Comparison of ENCODE assay signal across 8 mouse cellular contexts in the genomic region with DNA sequence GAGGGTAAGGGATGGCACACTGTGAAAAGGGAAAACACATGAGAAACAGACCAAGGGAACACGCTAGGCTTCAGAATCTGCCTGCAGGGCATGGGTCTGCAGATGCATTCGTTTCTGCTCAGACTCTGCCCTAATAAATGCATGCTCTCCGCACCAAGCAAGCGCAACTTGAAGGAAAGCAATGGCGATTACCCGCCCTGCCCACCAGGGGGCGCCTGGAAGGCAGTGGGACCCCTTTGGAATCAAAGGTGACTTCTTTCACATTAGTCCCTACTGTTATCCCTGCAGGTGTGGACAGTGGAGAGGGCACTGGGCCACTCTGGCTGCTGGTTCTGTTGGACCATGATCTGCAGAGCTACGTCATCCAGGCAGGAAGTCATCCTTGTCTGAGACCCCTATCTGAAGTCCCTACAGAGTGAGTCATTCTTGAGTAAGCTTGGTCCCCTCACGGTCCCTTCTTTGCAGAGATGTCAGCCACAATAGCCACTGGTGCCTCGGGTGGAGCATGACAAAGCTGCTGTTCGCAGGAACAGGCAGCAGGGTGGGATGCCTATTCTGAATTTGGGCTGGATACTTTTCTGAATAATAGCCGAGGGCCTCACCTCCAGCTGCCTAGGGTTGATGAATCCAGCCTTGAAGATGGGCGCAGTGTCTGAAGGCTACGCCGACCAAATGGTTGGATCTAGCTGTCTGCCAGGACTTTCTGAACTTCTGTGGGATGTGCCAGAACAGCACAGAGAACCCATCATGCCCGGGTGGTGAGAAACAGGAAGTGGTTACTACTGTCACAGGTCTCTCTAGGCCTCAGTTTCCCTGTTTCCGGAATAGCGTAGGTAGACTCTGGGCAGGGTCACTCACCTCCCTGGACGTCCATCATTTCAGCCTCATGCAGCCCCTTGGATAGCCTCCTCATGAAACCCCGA. TPM values are rescaled to one million over a fixed set of nuclear protein-coding genes. Genes with fewer than 3 reads are reported as not detected.
DNase-seq lines count a peak whose midpoint lies in the region; ATAC-seq and TF ChIP-seq lines count a peak whose summit lies in the region.

No protein-coding gene starts in this region.

- no peak overlapping the region for H3K27ac ChIP-seq in ES-E14 (ENCODE audit: insufficient read depth, low read depth, low read length, poor library complexity, severe bottlenecking)
- H3K27ac ChIP-seq in cortical plate, adult 2 months (ENCODE audit: insufficient read depth, low read length): no peak overlapping the region
- H3K27ac ChIP-seq in hindbrain, embryonic 12.5 days: no peak overlapping the region
- peak overlapping the region; percentile 51; the same call in 1 of the 2 replicates for H3K27ac ChIP-seq in lung, embryonic 14.5 days (ENCODE audit: low read depth)
- peak overlapping the region; percentile 87; the same call in 1 of the 2 replicates for H3K27ac ChIP-seq in stomach, embryonic 14.5 days (ENCODE audit: low read length)

- in situ Hi-C loops in ES-E14 (cut with MboI; ENCODE audit: low sequenced_read_pairs in 2 of 2, unreplicated experiment in 2 of 2): no loop called here

- WGBS in hindbrain, embryonic 12.5 days: 53% methylated on average over 20 of the region's 20 CpGs
- 56% methylated on average over 20 of the region's 20 CpGs for WGBS in lung, embryonic 14.5 days
- WGBS in stomach, embryonic 14.5 days: 60% methylated on average over 20 of the region's 20 CpGs

- peak; percentile 40; the same call in 1 of the 2 replicates for ATAC-seq in hindbrain, embryonic 12.5 days (ENCODE audit: low FRiP score)
- ATAC-seq in lung, embryonic 14.5 days (ENCODE audit: insufficient read depth): peak; percentile 25; the same call in 1 of the 2 replicates
- no peak for ATAC-seq in stomach, embryonic 14.5 days (ENCODE audit: insufficient number of reproducible peaks, insufficient read depth, low FRiP score, low read depth)

- peak; percentile 54 for DNase-seq in layer of hippocampus, adult 11-12 months (ENCODE audit: low spot score)
- no peak for DNase-seq in layer of hippocampus, postnatal 14 days (ENCODE audit: low spot score in 2 of 2)
- DNase-seq in ES-E14 (ENCODE audit: low read depth, low spot score): peak; percentile 52
- DNase-seq in lung, embryonic 14.5 days: peak; percentile 82
- no peak for DNase-seq in urinary bladder, adult 18-20 months (ENCODE audit: low spot score in 2 of 2)

- no peak overlapping the region for H3K9ac ChIP-seq in ES-E14 (ENCODE audit: insufficient read depth, low read depth, low read length, poor library complexity, severe bottlenecking)
- no peak overlapping the region for H3K9ac ChIP-seq in hindbrain, embryonic 12.5 days
- no peak overlapping the region for H3K9ac ChIP-seq in lung, embryonic 14.5 days
- H3K9ac ChIP-seq in stomach, embryonic 14.5 days (replicated peaks; ENCODE audit: low read depth, low read length): no peak overlapping the region

- H3K27me3 ChIP-seq in hindbrain, embryonic 12.5 days: no peaks in the 10 kb centered on the region; the same call in 1 of the 2 replicates
- no peaks in the 10 kb centered on the region for H3K27me3 ChIP-seq in lung, embryonic 14.5 days (ENCODE audit: insufficient read depth, low read length)
- H3K27me3 ChIP-seq in stomach, embryonic 14.5 days (ENCODE audit: control insufficient read depth, insufficient read depth, low read length): no peaks in the 10 kb centered on the region

- H3K9me3 ChIP-seq in ES-E14 (ENCODE audit: control insufficient read depth, insufficient read depth, low read depth, low read length): no peaks in the 10 kb centered on the region
- no peaks in the 10 kb centered on the region for H3K9me3 ChIP-seq in hindbrain, embryonic 12.5 days (replicated peaks)
- no peaks in the 10 kb centered on the region for H3K9me3 ChIP-seq in lung, embryonic 14.5 days (ENCODE audit: low read depth, low read length)
- H3K9me3 ChIP-seq in stomach, embryonic 14.5 days (ENCODE audit: control insufficient read depth, low read depth, low read length): no peaks in the 10 kb centered on the region

- H3K4me1 ChIP-seq in ES-E14 (ENCODE audit: control insufficient read depth in 2 of 2, insufficient read depth in 2 of 2, low read length in 2 of 2, poor library complexity in 1 of 2): peaks cover 0 to 4% of the 10 kb centered on the region in 2 experiments; a peak in 1 of 4 replicates
- H3K4me1 ChIP-seq in cortical plate, adult 2 months (ENCODE audit: control insufficient read depth, insufficient read depth, low read length): no peaks in the 10 kb centered on the region
- H3K4me1 ChIP-seq in hindbrain, embryonic 12.5 days: peaks cover 18% of the 10 kb centered on the region
- peaks cover 23% of the 10 kb centered on the region for H3K4me1 ChIP-seq in lung, embryonic 14.5 days (ENCODE audit: insufficient read depth)
- peaks cover 23% of the 10 kb centered on the region for H3K4me1 ChIP-seq in stomach, embryonic 14.5 days (ENCODE audit: control insufficient read depth, insufficient read depth, low read length)

- peak; percentile 57 for TF ChIP-seq CTCF in cortical plate, adult 2 months (IDR thresholded peaks at IDR 0.05; ENCODE audit: extremely low read depth, insufficient read depth, low read length)
- peak; percentile 96 for TF ChIP-seq CTCF in lung, embryonic 14.5 days (IDR thresholded peaks at IDR 0.05; ENCODE audit: low read depth)

- H3K36me3 ChIP-seq in ES-E14 (ENCODE audit: control insufficient read depth, insufficient read depth, low read length, poor library complexity, severe bottlenecking): 0 out of 2 replicates have a peak, but pooled peaks cover 4% of the 10 kb centered on the region
- no peaks in the 10 kb centered on the region for H3K36me3 ChIP-seq in hindbrain, embryonic 12.5 days
- H3K36me3 ChIP-seq in lung, embryonic 14.5 days (ENCODE audit: insufficient read depth): peaks cover 15% of the 10 kb centered on the region; the same call in 1 of the 2 replicates
- 0 out of 2 replicates have a peak, but pooled peaks cover under 1% of the 10 kb centered on the region for H3K36me3 ChIP-seq in stomach, embryonic 14.5 days (ENCODE audit: control insufficient read depth, insufficient read depth, low read length)

- no peak overlapping the region for H3K4me2 ChIP-seq in hindbrain, embryonic 12.5 days (replicated peaks)
- no peak overlapping the region for H3K4me2 ChIP-seq in lung, embryonic 14.5 days
- H3K4me2 ChIP-seq in stomach, embryonic 14.5 days (replicated peaks; ENCODE audit: low read depth, low read length): no peak overlapping the region

- no peak for TF ChIP-seq POLR2A in cortical plate, adult 2 months (IDR thresholded peaks at IDR 0.05; ENCODE audit: extremely low read depth, insufficient read depth, low read length)

- no peak overlapping the region for H3K4me3 ChIP-seq in ES-E14 (ENCODE audit: insufficient read depth in 1 of 2, low read depth in 1 of 2, low read length in 2 of 2, poor library complexity in 1 of 2, severe bottlenecking in 1 of 2)
- no peak overlapping the region for H3K4me3 ChIP-seq in cortical plate, adult 2 months (ENCODE audit: insufficient read depth, low read length)
- no peak overlapping the region for H3K4me3 ChIP-seq in hindbrain, embryonic 12.5 days
- H3K4me3 ChIP-seq in lung, embryonic 14.5 days (ENCODE audit: low read depth, low read length): no peak overlapping the region
- no peak overlapping the region for H3K4me3 ChIP-seq in stomach, embryonic 14.5 days (ENCODE audit: low read depth, low read length)

TF ChIP-seq in ES-E14, 5 proteins besides CTCF, POLR2A, EP300 and RAD21:
- TF ChIP-seq CHD2 (IDR thresholded peaks at IDR 0.05; ENCODE audit: low read depth, low read length) (no peak), ZC3H11A (IDR thresholded peaks at IDR 0.05; ENCODE audit: borderline replicate concordance, low read depth, low read length) (0 out of 2 replicates have a peak, but pooled peaks have one; percentile 31), MAFK (IDR thresholded peaks at IDR 0.05; ENCODE audit: insufficient read depth, low read depth, low read length) (no peak), ZNF384 (IDR thresholded peaks at IDR 0.05; ENCODE audit: low read depth, low read length) (no peak), HCFC1 (IDR thresholded peaks at IDR 0.05; ENCODE audit: borderline replicate concordance, insufficient read depth, low read length) (no peak)

RNA-seq across cellular contexts. Expression of a gene that starts 32.5 kb away (rescaled TPM):
- total RNA-seq in layer of hippocampus, postnatal 14 days (2021): 10 to 100 TPM; 27.6 to 27.7 TPM
- 24.9 and 27.0 TPM in 2 replicates for total RNA-seq in ES-E14 (2012; rRNA removed)
- polyA plus RNA-seq in cortical plate, adult 2 months (2012; rRNA removed): 49.4 and 51.7 TPM in 2 replicates
- 26.2 and 29.6 TPM in 2 replicates for polyA plus RNA-seq in hindbrain, embryonic 12.5 days (2016; fragmentation: Nextera tagmentation; extraction: Ambion mirVana)
- polyA plus RNA-seq in lung, embryonic 14.5 days (2014; fragmentation: Nextera tagmentation; extraction: Ambion mirVana): 29.2 and 30.4 TPM in 2 replicates
- 48.1 and 48.3 TPM in 2 replicates for polyA plus RNA-seq in stomach, embryonic 14.5 days (2014; fragmentation: Nextera tagmentation; extraction: Ambion mirVana)

RNA-seq across cellular contexts. Expression of a gene that starts 42.4 kb away (rescaled TPM):
- 10 to 100 TPM; 60.4 to 63.5 TPM for total RNA-seq in layer of hippocampus, postnatal 14 days (2021)
- total RNA-seq in ES-E14 (2012; rRNA removed): 4.1 and 5.7 TPM in 2 replicates
- 51.8 and 52.1 TPM in 2 replicates for polyA plus RNA-seq in cortical plate, adult 2 months (2012; rRNA removed)
- 25.1 and 31.5 TPM in 2 replicates for polyA plus RNA-seq in hindbrain, embryonic 12.5 days (2016; fragmentation: Nextera tagmentation; extraction: Ambion mirVana)
- polyA plus RNA-seq in lung, embryonic 14.5 days (2014; fragmentation: Nextera tagmentation; extraction: Ambion mirVana): 29.6 and 29.8 TPM in 2 replicates
- 29.5 and 32.4 TPM in 2 replicates for polyA plus RNA-seq in stomach, embryonic 14.5 days (2014; fragmentation: Nextera tagmentation; extraction: Ambion mirVana)

Comparison
In these comparisons a context has a peak if more than half of its experiments do, and no peak if none do; other contexts are left out.
1. DNase-seq: peak in layer of hippocampus, adult 11-12 months (single experiment), ES-E14 (single experiment) and lung, embryonic 14.5 days (single experiment); none in layer of hippocampus, postnatal 14 days (0 of 2) and urinary bladder, adult 18-20 months (0 of 2).
2. H3K27ac ChIP-seq: peak in lung, embryonic 14.5 days (single experiment) and stomach, embryonic 14.5 days (single experiment); none in ES-E14 (single experiment), cortical plate, adult 2 months (single experiment) and hindbrain, embryonic 12.5 days (single experiment).